Mouse (Mus musculus) liver, embryonic 16.5 days (tissue): ENCODE measurements at regions not wholly inside any gene's neighbourhood (a gene's known extent, or its start where the extent isn't known, plus 50 kb on each side); places are given as distances from the start of the nearest gene placed in this dataset.

Experiments
- ATAC-seq: fragments of 200-750 bp; cut with Nextera tagmentation; 2 replicates; pipeline ENCODE4 v1.8.0; 2017; ENCODE audit warnings: low read depth, mild to moderate bottlenecking, moderate number of reproducible peaks, moderate library complexity
- H3K27ac ChIP-seq: fragments of 300-500 bp; sonication (generic); 2 replicates; pipeline ENCODE4 v1.5.1; 2014; ENCODE audit warnings: mild to moderate bottlenecking, low read length
- H3K27me3 ChIP-seq: fragments of 300-500 bp; sonication (generic); 2 replicates; pipeline ENCODE4 v1.6.1; 2014; ENCODE audit warnings: low read depth, low read length, mixed read lengths; ENCODE audit not compliant: control insufficient read depth, insufficient read depth
- H3K36me3 ChIP-seq: fragments of 300-500 bp; sonication (generic); 2 replicates; pipeline ENCODE4 v1.6.1; 2014; ENCODE audit warnings: mild to moderate bottlenecking; ENCODE audit not compliant: control insufficient read depth, insufficient read depth
- H3K4me1 ChIP-seq: fragments of 300-500 bp; sonication (generic); 2 replicates; pipeline ENCODE4 v1.6.1; 2014; ENCODE audit warnings: low read depth, low read length, mixed read lengths; ENCODE audit not compliant: control insufficient read depth
- H3K4me2 ChIP-seq: fragments of 300-500 bp; sonication (generic); 2 replicates; pipeline ENCODE4 v1.6.1; 2014; ENCODE audit warnings: low read depth, low read length, mixed read lengths
- H3K4me3 ChIP-seq: fragments of 300-500 bp; sonication (generic); 2 replicates; pipeline ENCODE4 v1.5.1; 2014; ENCODE audit warnings: low read depth, mild to moderate bottlenecking, low read length
- H3K9ac ChIP-seq: fragments of 300-500 bp; sonication (generic); 2 replicates; pipeline ENCODE4 v1.6.1; 2014; ENCODE audit warnings: low read depth, low read length
- H3K9me3 ChIP-seq: fragments of 300-500 bp; sonication (generic); replicated peaks from 2 replicates; pipeline ENCODE4 v1.6.1; 2016; ENCODE audit warnings: low read length; ENCODE audit not compliant: control insufficient read depth
- WGBS: fragments of 180-500 bp; shearing (Covaris S2); extraction: QIAGEN DNeasy Blood & Tissue Kit; methylation state at CpG from one replicate; pipeline ENCODE4 v1.1.7; 2014; ENCODE audit not compliant: insufficient replicate concordance; 5-methylcytosine and 5-hydroxymethylcytosine counted together

DNA sequence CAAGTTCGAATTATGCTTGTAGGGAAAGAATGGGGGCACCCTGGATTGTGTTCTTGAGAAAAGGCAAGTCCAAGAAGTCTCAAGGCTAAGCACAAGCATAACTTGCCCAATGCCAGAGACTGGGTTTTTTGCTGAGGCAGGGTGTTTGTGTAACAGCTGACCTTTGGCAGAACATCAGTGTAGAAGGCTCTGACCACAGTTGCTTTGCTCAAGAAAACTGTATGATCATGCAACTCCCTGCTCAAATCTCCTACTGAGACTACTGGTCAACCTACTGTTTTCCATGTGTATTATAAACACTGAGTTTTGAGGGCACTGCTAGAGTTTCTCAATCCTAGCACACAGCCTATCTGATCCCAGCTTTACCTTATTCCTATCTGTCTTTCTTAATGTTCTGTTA lies 61.4 kb upstream of the Itga4 start:
- no peak overlapping the region for H3K4me2 ChIP-seq
- no peaks in the 10 kb centered on the region for H3K9me3 ChIP-seq
- H3K27me3 ChIP-seq: no peaks in the 10 kb centered on the region
- ATAC-seq: no peak
- no peaks in the 10 kb centered on the region for H3K4me1 ChIP-seq
- 70% methylated on average over 1 of the region's 1 CpGs for WGBS
- H3K9ac ChIP-seq: no peak overlapping the region
- H3K4me3 ChIP-seq: no peak overlapping the region
- H3K27ac ChIP-seq: no peak overlapping the region
- no peaks in the 10 kb centered on the region for H3K36me3 ChIP-seq

DNA sequence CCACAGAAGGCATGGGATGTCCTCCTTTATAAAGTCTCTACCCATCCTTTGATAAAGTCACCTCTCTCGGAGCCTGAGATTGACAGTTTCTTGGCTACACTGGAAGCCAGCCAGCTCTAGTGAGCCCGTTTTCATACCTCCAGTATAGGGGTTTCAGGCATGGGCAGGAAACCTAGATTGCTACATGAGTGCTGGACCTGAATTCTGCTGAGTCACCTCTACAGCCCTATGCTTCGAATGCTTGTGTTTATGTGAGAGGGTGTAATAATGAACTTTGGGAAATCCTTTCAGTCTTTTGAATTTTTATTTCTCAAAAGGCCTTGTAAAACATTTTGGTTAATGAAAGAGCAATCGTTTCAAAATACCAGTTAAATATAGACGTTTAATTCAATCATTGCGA lies 53.5 kb upstream of the Itga4 start:
- H3K9me3 ChIP-seq: no peaks in the 10 kb centered on the region
- H3K9ac ChIP-seq: no peak overlapping the region
- H3K4me2 ChIP-seq: no peak overlapping the region
- no peaks in the 10 kb centered on the region for H3K36me3 ChIP-seq
- WGBS: 41% methylated on average over 6 of the region's 6 CpGs
- H3K27me3 ChIP-seq: no peaks in the 10 kb centered on the region
- H3K4me3 ChIP-seq: no peak overlapping the region
- no peak overlapping the region for H3K27ac ChIP-seq
- ATAC-seq: peak; percentile 74; the same call in 1 of the 2 replicates
- H3K4me1 ChIP-seq: peaks cover 3% of the 10 kb centered on the region
